Mouse (Mus musculus) kidney, postnatal 10 days (tissue): ENCODE measurements around the gene Gm30191.
"Not testable (repeated sequence)": the region's sequence is repeated elsewhere in the genome, so short reads cannot be mapped to it uniquely, and the experiment has no call there.

ENCODE experiments used
- DNase-seq: peaks from one replicate; pipeline ENCODE4 v3.0.0; 2021; ENCODE audit warnings: mixed read lengths

The Gm30191 gene

GRCm38 (mm10) chr4:134252131-134252910 is 5.6 kb downstream of the Gm30191 start:
- DNase-seq: peak; percentile 64

- DNase-seq: peak; percentile 60
These were observed 6.4 kb downstream of the Gm30191 start for GRCm38 (mm10) chr4:134252911-134253721.

- peak; percentile 66 for DNase-seq
These were observed 7.1 kb downstream of the Gm30191 start, which contains the start of gene Grrp1 for GRCm38 (mm10) chr4:134253722-134254324. Gene Grrp1 (minus strand): TSS chr4:134254106.

- no peak for DNase-seq
These were observed 8.1 kb downstream of the Gm30191 start for GRCm38 (mm10) chr4:134254835-134255234.

GRCm38 (mm10) chr4:134255854-134256253 is 9.1 kb downstream of the Gm30191 start:
- DNase-seq: peak; percentile 62

GRCm38 (mm10) chr4:134256407-134257197 is 9.9 kb downstream of the Gm30191 start:
- DNase-seq: peak; percentile 70

GRCm38 (mm10) chr4:134257198-134258009 is 10.7 kb downstream of the Gm30191 start:
- DNase-seq: no peak

GRCm38 (mm10) chr4:134258354-134258753 is 11.6 kb downstream of the Gm30191 start:
- peak; percentile 61 for DNase-seq

- DNase-seq: peak; percentile 84
These were observed 16.5 kb downstream of the Gm30191 start for GRCm38 (mm10) chr4:134263191-134263590.

GRCm38 (mm10) chr4:134265860-134266585 is 19.3 kb downstream of the Gm30191 start:
- DNase-seq: peak; percentile 36

- no peak for DNase-seq
These were observed 21.4 kb downstream of the Gm30191 start for GRCm38 (mm10) chr4:134268102-134268655.

GRCm38 (mm10) chr4:134269622-134270021 is 22.9 kb downstream of the Gm30191 start:
- not testable (repeated sequence) for DNase-seq

GRCm38 (mm10) chr4:134271979-134272378 is 25.2 kb downstream of the Gm30191 start:
- no peak for DNase-seq

- DNase-seq: no peak
These were observed 26.1 kb downstream of the Gm30191 start for GRCm38 (mm10) chr4:134272731-134273416.

- peak; percentile 27 for DNase-seq
These were observed 26.9 kb downstream of the Gm30191 start for GRCm38 (mm10) chr4:134273417-134274345.

GRCm38 (mm10) chr4:134284942-134285341 is 38.2 kb downstream of the Gm30191 start:
- DNase-seq: no peak

- peak; percentile 63 for DNase-seq
These were observed 39.8 kb downstream of the Gm30191 start for GRCm38 (mm10) chr4:134286226-134287167.

- DNase-seq: peak; percentile 97
These were observed 40.4 kb downstream of the Gm30191 start for GRCm38 (mm10) chr4:134287168-134287564.
